Mouse (Mus musculus) liver, embryonic 14.5 days (tissue): ENCODE results near the gene Idi2. TPM values are rescaled to one million over a fixed set of nuclear protein-coding genes. Genes with fewer than 3 reads are reported as not detected.
A peak's percentile ranks its signal among the peaks of the same experiment; 100 is the strongest.
"Not testable (repeated sequence)": the region's sequence is repeated elsewhere in the genome, so short reads cannot be mapped to it uniquely, and the experiment has no call there.

Experiments
- ATAC-seq: fragments of 200-750 bp; cut with Nextera tagmentation; 2 replicates; pipeline ENCODE4 v1.8.0; 2017; ENCODE audit warnings: moderate number of reproducible peaks, mild to moderate bottlenecking, moderate library complexity; ENCODE audit not compliant: insufficient read depth
- DNase-seq, 3 experiments: peaks; one replicate each; pipeline ENCODE4 v3.0.0-alpha.2; 2012 to 2013; ENCODE audit warnings: low read depth in 3 of 3, low spot score in 3 of 3
- H3K27ac ChIP-seq: fragments of 300-500 bp; sonication (generic); 2 replicates; pipeline ENCODE4 v1.5.1; 2014; ENCODE audit warnings: moderate library complexity, mild to moderate bottlenecking, control low read depth, inconsistent platforms
- H3K27me3 ChIP-seq: fragments of 300-500 bp; sonication (generic); 2 replicates; pipeline ENCODE4 v1.6.1; 2014; ENCODE audit warnings: mild to moderate bottlenecking, low read length, moderate library complexity; ENCODE audit not compliant: control insufficient read depth, insufficient read depth
- H3K36me3 ChIP-seq: fragments of 300-500 bp; sonication (generic); replicated peaks from 2 replicates; pipeline ENCODE4 v1.6.1; 2014; ENCODE audit warnings: low read depth; ENCODE audit not compliant: control insufficient read depth, insufficient read depth
- H3K4me1 ChIP-seq, 2 experiments: fragments of 200-500 bp in 1 of 2; fragments of 300-500 bp in 1 of 2; sonication (generic) in 1 of 2; replicated peaks; 2 replicates each; pipeline ENCODE4 v1.6.1; 2012 to 2014; ENCODE audit warnings: antibody characterized with exemption in 1 of 2, inconsistent platforms in 1 of 2, low read length in 1 of 2; ENCODE audit not compliant: control insufficient read depth in 2 of 2, insufficient read depth in 2 of 2
- H3K4me2 ChIP-seq: fragments of 300-500 bp; sonication (generic); 2 replicates; pipeline ENCODE4 v1.6.1; 2014; ENCODE audit warnings: low read depth, mild to moderate bottlenecking, control low read depth, moderate library complexity
- H3K4me3 ChIP-seq, 2 experiments: fragments of 200-500 bp in 1 of 2; fragments of 300-500 bp in 1 of 2; sonication (generic) in 1 of 2; 2 replicates each; pipeline ENCODE4 v1.5.1; 2012 to 2014; ENCODE audit warnings: low read depth in 2 of 2, low read length in 2 of 2, mild to moderate bottlenecking in 2 of 2, control low read depth in 1 of 2, inconsistent platforms in 1 of 2, moderate library complexity in 1 of 2; ENCODE audit not compliant: insufficient read depth in 1 of 2
- H3K9ac ChIP-seq: fragments of 300-500 bp; sonication (generic); replicated peaks from 2 replicates; pipeline ENCODE4 v1.6.1; 2014; ENCODE audit warnings: mild to moderate bottlenecking, control low read depth, moderate library complexity
- H3K9me3 ChIP-seq: fragments of 300-500 bp; sonication (generic); 2 replicates; pipeline ENCODE4 v1.6.1; 2016; ENCODE audit warnings: low read length, mixed read lengths; ENCODE audit not compliant: control insufficient read depth
- WGBS: fragments of 180-500 bp; shearing (Covaris S2); extraction: QIAGEN DNeasy Blood & Tissue Kit; methylation state at CpG from one replicate; pipeline ENCODE4 v1.1.7; 2014; ENCODE audit not compliant: insufficient replicate concordance; 5-methylcytosine and 5-hydroxymethylcytosine counted together
- polyA plus RNA-seq, 2 experiments: library from polyadenylated mRNA; depleted of rRNA in 1 of 2; stranded (reverse) in 1 of 2; unstranded in 1 of 2; fragments of >200 nt; fragmentation: Nextera tagmentation in 1 of 2; extraction: Ambion mirVana in 1 of 2; gene quantifications; 2 replicates each; pipeline versions ENCODE4 v1.2.1 to v1.2.3; 2012 to 2014

The Idi2 gene
- polyA plus RNA-seq, 2 experiments = not detected

DNA sequence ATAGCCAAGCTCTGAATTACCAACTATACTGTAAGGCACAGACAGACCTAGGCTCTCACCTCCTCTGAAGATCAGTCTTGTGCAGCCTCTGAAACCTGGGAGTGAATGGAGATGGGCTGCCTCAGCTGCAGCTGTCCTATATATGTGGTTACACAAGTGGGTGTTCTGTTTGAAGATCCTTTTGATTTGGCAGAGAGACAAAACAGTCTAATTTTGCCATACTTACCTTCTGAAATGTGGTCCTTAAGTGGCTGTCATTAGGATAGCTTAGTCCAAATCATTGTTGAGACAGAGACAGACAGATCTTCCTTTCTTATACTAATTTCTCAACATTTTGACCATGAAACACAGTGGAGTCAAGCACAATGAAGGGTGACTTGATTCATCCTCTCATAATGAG is 4.5 kb upstream of the Idi2 start, which contains the start of gene Gm9745:
Gene Gm9745, minus strand, starts transcription at position 101 of the 400 bp plus-strand sequence.
- not testable (repeated sequence) for H3K4me3 ChIP-seq, H3K4me1 ChIP-seq, DNase-seq, H3K9ac ChIP-seq, H3K27me3 ChIP-seq, ATAC-seq, H3K4me2 ChIP-seq, H3K36me3 ChIP-seq, H3K27ac ChIP-seq, H3K9me3 ChIP-seq

DNA sequence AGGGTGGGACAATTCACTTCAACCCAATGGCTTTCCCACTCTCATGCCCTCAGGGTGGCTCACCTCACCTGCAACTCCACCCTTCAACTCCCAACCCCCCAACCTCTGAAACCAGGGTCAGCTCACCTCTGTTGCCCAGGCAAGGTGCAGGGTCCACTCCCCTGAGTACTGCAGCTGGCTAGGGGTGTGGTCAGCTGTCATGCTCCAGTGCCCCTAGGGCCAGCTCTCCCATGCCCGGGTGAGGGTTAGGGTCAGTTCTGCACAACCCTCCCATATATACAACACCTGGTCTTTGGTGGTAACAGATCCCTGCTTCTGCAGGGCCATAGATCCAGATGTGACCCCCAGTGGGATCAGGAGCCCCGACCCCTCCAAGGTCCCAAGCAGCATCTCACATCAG is 2.5 kb downstream of the Idi2 start:
- not testable (repeated sequence) for H3K4me3 ChIP-seq, H3K4me1 ChIP-seq, H3K9me3 ChIP-seq, H3K27ac ChIP-seq, H3K36me3 ChIP-seq, H3K4me2 ChIP-seq, DNase-seq, ATAC-seq, H3K9ac ChIP-seq, H3K27me3 ChIP-seq
- WGBS = 71% methylated on average over 2 of the region's 2 CpGs

DNA sequence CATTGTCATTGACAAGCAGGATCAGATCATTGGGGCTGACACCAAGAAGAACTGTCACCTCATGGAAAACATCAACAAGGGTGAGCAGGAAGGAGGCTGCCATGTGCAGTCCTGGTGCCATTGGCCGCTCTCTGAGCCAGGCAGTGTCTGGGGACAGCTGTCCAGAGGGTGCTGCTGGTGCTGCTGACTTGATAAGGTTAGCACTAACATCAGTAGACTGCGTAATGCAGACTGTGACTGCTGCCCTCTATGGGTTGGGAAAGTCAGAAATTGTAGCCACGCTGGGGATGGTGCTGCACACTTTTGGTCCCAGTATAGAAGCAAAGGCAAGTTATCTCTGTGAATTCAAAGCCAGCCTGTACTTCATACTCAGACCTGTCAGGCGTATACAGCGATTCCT is 4.2 kb downstream of the Idi2 start:
- not testable (repeated sequence) for H3K4me2 ChIP-seq, H3K27ac ChIP-seq, DNase-seq, H3K9ac ChIP-seq, H3K4me3 ChIP-seq, H3K36me3 ChIP-seq, H3K27me3 ChIP-seq, H3K9me3 ChIP-seq, H3K4me1 ChIP-seq
- ATAC-seq = peak; percentile 57
- WGBS = no CpG with 5 or more reads among the region's 5 CpGs

DNA sequence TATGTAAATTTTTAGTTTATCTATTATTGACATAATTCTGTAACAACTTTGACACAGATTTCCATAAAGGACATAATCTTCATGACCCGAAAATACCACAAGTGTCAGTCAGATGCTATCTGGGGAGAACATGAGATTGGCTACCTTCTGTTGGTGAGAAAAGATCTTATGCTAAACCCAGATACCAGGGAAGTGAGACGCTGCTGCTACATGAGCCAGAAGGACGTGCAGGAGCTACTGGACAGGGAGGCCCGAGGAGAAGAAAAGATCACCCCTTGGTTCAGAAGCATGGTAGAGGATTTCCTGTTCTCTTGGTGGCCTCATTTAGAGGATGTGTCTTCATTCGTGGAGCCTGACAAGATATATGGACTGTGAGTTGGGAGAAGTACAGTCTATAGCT is 6.4 kb downstream of the Idi2 start:
- not testable (repeated sequence) for DNase-seq, H3K9ac ChIP-seq, H3K36me3 ChIP-seq, H3K27me3 ChIP-seq, H3K9me3 ChIP-seq, H3K4me1 ChIP-seq, H3K4me3 ChIP-seq, H3K4me2 ChIP-seq, H3K27ac ChIP-seq
- ATAC-seq = peak; percentile 30; the same call in 1 of the 2 replicates
- no CpG with 5 or more reads among the region's 5 CpGs for WGBS

DNA sequence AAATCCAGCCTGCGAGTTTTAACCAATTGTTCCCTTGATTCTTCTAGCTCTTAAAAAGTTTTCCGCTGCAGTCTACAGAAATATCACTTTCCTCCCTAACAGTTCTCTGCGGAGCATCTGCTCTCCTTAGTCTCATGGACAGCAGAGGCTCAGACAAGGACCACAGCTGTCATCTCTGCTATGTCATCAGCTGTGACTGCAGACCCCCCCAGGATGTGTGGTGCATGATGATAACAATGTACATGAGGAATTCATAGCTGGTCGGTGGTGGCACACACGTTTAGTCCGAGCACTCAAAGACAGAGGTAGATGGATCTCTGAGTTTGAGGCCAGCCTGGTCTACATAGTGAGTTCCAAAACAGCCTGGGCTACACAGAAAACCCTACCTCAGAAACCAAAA is 6.9 kb downstream of the Idi2 start:
- 13% methylated on average over 5 of the region's 6 CpGs for WGBS
- H3K9me3 ChIP-seq, H3K36me3 ChIP-seq, H3K4me1 ChIP-seq, H3K4me3 ChIP-seq, H3K4me2 ChIP-seq, H3K9ac ChIP-seq, H3K27me3 ChIP-seq, H3K27ac ChIP-seq: not testable (repeated sequence)
- ATAC-seq (peak; percentile 86), DNase-seq (peak in 2 of 3 experiments; percentile 10 to 20)

DNA sequence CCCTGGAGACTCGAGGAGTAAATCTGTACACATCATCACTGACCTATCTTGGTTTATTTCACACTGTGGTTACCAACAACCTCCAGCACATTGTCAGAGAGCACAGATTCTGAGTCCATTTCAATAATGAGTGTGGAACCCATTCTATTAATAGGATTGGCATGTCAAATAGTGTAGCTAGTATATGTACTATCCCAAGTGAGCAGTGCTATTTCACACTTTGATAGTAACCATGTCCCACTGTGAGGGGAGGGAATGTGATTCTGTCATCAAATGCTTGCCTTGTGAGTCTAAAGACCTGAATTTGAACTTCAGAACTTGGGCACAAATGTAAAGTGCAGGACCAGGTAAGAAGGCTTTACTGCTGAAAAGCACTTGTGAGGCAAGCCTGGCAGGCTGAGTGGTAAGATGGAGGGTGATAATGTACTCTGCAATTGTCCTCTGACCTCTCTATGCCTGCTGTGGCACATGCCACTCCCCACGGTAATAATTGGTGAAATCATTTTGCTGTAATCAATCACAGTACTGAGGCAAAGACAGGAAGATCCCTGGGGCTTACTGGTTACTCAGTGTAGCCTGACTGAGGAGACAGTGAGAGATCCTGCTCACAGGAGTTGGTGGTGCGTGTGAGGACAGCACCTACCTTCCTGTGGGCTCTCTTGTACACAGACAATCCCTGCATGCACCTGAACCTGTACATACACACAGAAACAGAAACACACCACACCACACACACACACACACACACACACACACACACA is 8.6 kb downstream of the Idi2 start:
- WGBS = 48% methylated on average over 3 of the region's 3 CpGs
- not testable (repeated sequence) for ATAC-seq, H3K27me3 ChIP-seq, H3K9ac ChIP-seq, H3K4me2 ChIP-seq, H3K27ac ChIP-seq, H3K9me3 ChIP-seq, DNase-seq, H3K36me3 ChIP-seq, H3K4me3 ChIP-seq
- peaks cover 0 to 13% of the 10 kb centered on the region in 2 experiments; a peak in 2 of 4 replicates for H3K4me1 ChIP-seq

- 43% methylated on average over 5 of the region's 5 CpGs for WGBS
These were observed 9.6 kb downstream of the Idi2 start for GRCm38 (mm10) chr13:8962266-8962665.

More at GRCm38 (mm10) chr13:8962266-8962665, 9.6 kb downstream of the Idi2 start:
- H3K9me3 ChIP-seq, H3K36me3 ChIP-seq, ATAC-seq, H3K4me3 ChIP-seq, H3K9ac ChIP-seq, DNase-seq, H3K4me2 ChIP-seq, H3K27me3 ChIP-seq, H3K27ac ChIP-seq: not testable (repeated sequence)
- peaks cover 0 to 15% of the 10 kb centered on the region in 2 experiments; a peak in 2 of 4 replicates for H3K4me1 ChIP-seq
